Mouse (Mus musculus): ENCODE results near the gene Rab25.

DNA sequence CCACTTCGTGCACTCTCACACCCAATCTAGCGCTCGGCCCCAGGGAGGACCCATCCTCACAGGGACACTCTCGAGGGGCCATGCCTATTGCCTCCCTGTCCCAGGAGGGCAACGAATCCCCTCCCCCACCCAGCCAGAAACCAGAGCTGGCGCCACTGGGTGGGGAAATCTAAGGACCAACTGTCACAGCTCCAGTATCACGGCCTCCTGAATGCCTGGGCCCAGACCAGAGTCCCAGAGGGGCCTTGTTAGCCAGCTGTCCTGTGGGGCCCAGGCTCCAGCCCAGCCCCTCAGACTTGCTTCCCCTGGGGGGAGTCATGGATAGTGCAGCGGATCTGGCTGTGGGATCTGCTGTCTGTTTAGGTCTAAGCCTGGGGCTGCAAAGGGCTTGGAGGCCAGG lies 20.5 kb downstream of the Rab25 start:
- TF ChIP-seq CTCF (IDR thresholded peaks at IDR 0.05; ENCODE audit: control insufficient read depth, insufficient read depth, insufficient replicate concordance, low read depth, low read length), result no peak
- no peak for TF ChIP-seq POLR2A (IDR thresholded peaks at IDR 0.05; ENCODE audit: control insufficient read depth, low read depth, low read length)

Data from testis, adult 2 months (tissue).